Mouse (Mus musculus): ENCODE results near the gene Cfdp1. TPM values are rescaled to one million over a fixed set of nuclear protein-coding genes. Genes with fewer than 3 reads are reported as not detected.

Gene Cfdp1
- polyA plus RNA-seq, 1 experiment from 2014 or later: 203 TPM

- peak within 1 kb of the TSS; percentile 92 for H3K4me3 ChIP-seq (ENCODE audit: low read length)
- peak within 1 kb of the TSS; percentile 83 for H3K27ac ChIP-seq (ENCODE audit: low read length)
- ATAC-seq (ENCODE audit: low read depth): peak; percentile 67
- H3K4me2 ChIP-seq (ENCODE audit: low read depth, low read length): peak within 1 kb of the TSS; percentile 85
- H3K4me1 ChIP-seq (replicated peaks; ENCODE audit: control insufficient read depth, insufficient read depth, low read length): peaks cover 63% of the 10 kb centered on the region
- H3K9me3 ChIP-seq (ENCODE audit: control insufficient read depth, low read length): no peaks in the 10 kb centered on the region
- no peaks in the 10 kb centered on the region for H3K27me3 ChIP-seq (ENCODE audit: control insufficient read depth, insufficient read depth, low read depth, low read length)
- 12% methylated on average over 32 of the region's 40 CpGs for WGBS
- H3K36me3 ChIP-seq (ENCODE audit: control insufficient read depth, insufficient read depth, low read length): no peaks in the 10 kb centered on the region
- H3K9ac ChIP-seq (ENCODE audit: low read length): peak within 1 kb of the TSS; percentile 97
Measured at GRCm38 (mm10) chr8:111743792-111744696, 110.0 kb downstream of the Cfdp1 start, which contains the start of gene Bcar1. Gene Bcar1 (minus strand): TSS chr8:111743809.

- under 1% methylated on average over 41 of the region's 44 CpGs for WGBS
- Histone ChIP-seq H3K4me2 (ENCODE audit: low read depth, low read length) (peak overlapping the region; percentile 85), H3K27me3 (ENCODE audit: control insufficient read depth, insufficient read depth, low read depth, low read length) (no peaks in the 10 kb centered on the region), H3K4me1 (replicated peaks; ENCODE audit: control insufficient read depth, insufficient read depth, low read length) (peaks cover 69% of the 10 kb centered on the region), H3K9ac (ENCODE audit: low read length) (peak overlapping the region; percentile 97), H3K4me3 (ENCODE audit: low read length) (peak overlapping the region; percentile 92), H3K9me3 (ENCODE audit: control insufficient read depth, low read length) (no peaks in the 10 kb centered on the region), H3K27ac (ENCODE audit: low read length) (peak overlapping the region; percentile 83), H3K36me3 (ENCODE audit: control insufficient read depth, insufficient read depth, low read length) (no peaks in the 10 kb centered on the region)
- peak; percentile 42 for ATAC-seq (ENCODE audit: low read depth)
Measured at GRCm38 (mm10) chr8:111743101-111743791, 110.8 kb downstream of the Cfdp1 start.

GRCm38 (mm10) chr8:111742261-111743037, 111.6 kb downstream of the Cfdp1 start:
- 20% methylated on average over 11 of the region's 11 CpGs for WGBS
- H3K36me3 ChIP-seq (ENCODE audit: control insufficient read depth, insufficient read depth, low read length): no peaks in the 10 kb centered on the region
- H3K4me3 ChIP-seq (ENCODE audit: low read length): peak overlapping the region; percentile 92
- no peaks in the 10 kb centered on the region for H3K27me3 ChIP-seq (ENCODE audit: control insufficient read depth, insufficient read depth, low read depth, low read length)
- H3K9ac ChIP-seq (ENCODE audit: low read length): peak overlapping the region; percentile 97
- peaks cover 69% of the 10 kb centered on the region for H3K4me1 ChIP-seq (replicated peaks; ENCODE audit: control insufficient read depth, insufficient read depth, low read length)
- H3K4me2 ChIP-seq (ENCODE audit: low read depth, low read length): peak overlapping the region; percentile 85
- no peaks in the 10 kb centered on the region for H3K9me3 ChIP-seq (ENCODE audit: control insufficient read depth, low read length)
- peak overlapping the region; percentile 83 for H3K27ac ChIP-seq (ENCODE audit: low read length)
- ATAC-seq (ENCODE audit: low read depth): peak; percentile 2; the same call in 1 of the 2 replicates

GRCm38 (mm10) chr8:111741556-111741955, 112.5 kb downstream of the Cfdp1 start:
- Histone ChIP-seq H3K27me3 (ENCODE audit: control insufficient read depth, insufficient read depth, low read depth, low read length) (no peaks in the 10 kb centered on the region), H3K4me1 (replicated peaks; ENCODE audit: control insufficient read depth, insufficient read depth, low read length) (peaks cover 70% of the 10 kb centered on the region), H3K36me3 (ENCODE audit: control insufficient read depth, insufficient read depth, low read length) (no peaks in the 10 kb centered on the region), H3K9me3 (ENCODE audit: control insufficient read depth, low read length) (no peaks in the 10 kb centered on the region), H3K9ac (ENCODE audit: low read length) (peak overlapping the region; percentile 97), H3K27ac (ENCODE audit: low read length) (peak overlapping the region; percentile 83), H3K4me3 (ENCODE audit: low read length) (peak overlapping the region; percentile 13; the same call in 1 of the 2 replicates), H3K4me2 (ENCODE audit: low read depth, low read length) (peak overlapping the region; percentile 85)
- ATAC-seq (ENCODE audit: low read depth): no peak
- 48% methylated on average over 6 of the region's 6 CpGs for WGBS

GRCm38 (mm10) chr8:111740994-111741393, 113.1 kb downstream of the Cfdp1 start:
- no peak overlapping the region for H3K4me3 ChIP-seq (ENCODE audit: low read length)
- 74% methylated on average over 8 of the region's 8 CpGs for WGBS
- H3K27ac ChIP-seq (ENCODE audit: low read length): peak overlapping the region; percentile 83
- no peak for ATAC-seq (ENCODE audit: low read depth)
- no peaks in the 10 kb centered on the region for H3K9me3 ChIP-seq (ENCODE audit: control insufficient read depth, low read length)
- H3K4me1 ChIP-seq (replicated peaks; ENCODE audit: control insufficient read depth, insufficient read depth, low read length): peaks cover 70% of the 10 kb centered on the region
- H3K27me3 ChIP-seq (ENCODE audit: control insufficient read depth, insufficient read depth, low read depth, low read length): no peaks in the 10 kb centered on the region
- peak overlapping the region; percentile 21 for H3K9ac ChIP-seq (ENCODE audit: low read length)
- no peak overlapping the region for H3K4me2 ChIP-seq (ENCODE audit: low read depth, low read length)
- H3K36me3 ChIP-seq (ENCODE audit: control insufficient read depth, insufficient read depth, low read length): no peaks in the 10 kb centered on the region

- no peaks in the 10 kb centered on the region for H3K9me3 ChIP-seq (ENCODE audit: control insufficient read depth, low read length)
- peaks cover 70% of the 10 kb centered on the region for H3K4me1 ChIP-seq (replicated peaks; ENCODE audit: control insufficient read depth, insufficient read depth, low read length)
- no peak overlapping the region for H3K4me2 ChIP-seq (ENCODE audit: low read depth, low read length)
- no peak overlapping the region for H3K4me3 ChIP-seq (ENCODE audit: low read length)
- peak overlapping the region; percentile 12; the same call in 1 of the 2 replicates for H3K27ac ChIP-seq (ENCODE audit: low read length)
- 55% methylated on average over 7 of the region's 7 CpGs for WGBS
- H3K27me3 ChIP-seq (ENCODE audit: control insufficient read depth, insufficient read depth, low read depth, low read length): no peaks in the 10 kb centered on the region
- no peak for ATAC-seq (ENCODE audit: low read depth)
- H3K9ac ChIP-seq (ENCODE audit: low read length): peak overlapping the region; percentile 5; the same call in 1 of the 2 replicates
- no peaks in the 10 kb centered on the region for H3K36me3 ChIP-seq (ENCODE audit: control insufficient read depth, insufficient read depth, low read length)
Measured at GRCm38 (mm10) chr8:111740301-111740711, 113.8 kb downstream of the Cfdp1 start.

GRCm38 (mm10) chr8:111739604-111740003, 114.5 kb downstream of the Cfdp1 start:
- no peaks in the 10 kb centered on the region for H3K9me3 ChIP-seq (ENCODE audit: control insufficient read depth, low read length)
- H3K9ac ChIP-seq (ENCODE audit: low read length): peak overlapping the region; percentile 29; the same call in 1 of the 2 replicates
- H3K4me3 ChIP-seq (ENCODE audit: low read length): no peak overlapping the region
- H3K36me3 ChIP-seq (ENCODE audit: control insufficient read depth, insufficient read depth, low read length): no peaks in the 10 kb centered on the region
- WGBS: 47% methylated on average over 7 of the region's 7 CpGs
- no peaks in the 10 kb centered on the region for H3K27me3 ChIP-seq (ENCODE audit: control insufficient read depth, insufficient read depth, low read depth, low read length)
- H3K4me1 ChIP-seq (replicated peaks; ENCODE audit: control insufficient read depth, insufficient read depth, low read length): peaks cover 75% of the 10 kb centered on the region
- H3K27ac ChIP-seq (ENCODE audit: low read length): peak overlapping the region; percentile 24; the same call in 1 of the 2 replicates
- no peak overlapping the region for H3K4me2 ChIP-seq (ENCODE audit: low read depth, low read length)
- ATAC-seq (ENCODE audit: low read depth): no peak

GRCm38 (mm10) chr8:111738867-111739266, 115.2 kb downstream of the Cfdp1 start:
- no peak overlapping the region for H3K4me2 ChIP-seq (ENCODE audit: low read depth, low read length)
- H3K4me1 ChIP-seq (replicated peaks; ENCODE audit: control insufficient read depth, insufficient read depth, low read length): peaks cover 78% of the 10 kb centered on the region
- H3K27ac ChIP-seq (ENCODE audit: low read length): no peak overlapping the region
- ATAC-seq (ENCODE audit: low read depth): no peak
- H3K27me3 ChIP-seq (ENCODE audit: control insufficient read depth, insufficient read depth, low read depth, low read length): no peaks in the 10 kb centered on the region
- WGBS: 43% methylated on average over 6 of the region's 6 CpGs
- H3K36me3 ChIP-seq (ENCODE audit: control insufficient read depth, insufficient read depth, low read length): no peaks in the 10 kb centered on the region
- no peak overlapping the region for H3K4me3 ChIP-seq (ENCODE audit: low read length)
- no peaks in the 10 kb centered on the region for H3K9me3 ChIP-seq (ENCODE audit: control insufficient read depth, low read length)
- H3K9ac ChIP-seq (ENCODE audit: low read length): 0 out of 2 replicates have a peak overlapping the region, but pooled peaks have one; percentile 18

Data from lung, embryonic 16.5 days (tissue).